Mouse (Mus musculus): Measurements from ENCODE around the gene Hoxc8. TPM values are rescaled to one million over a fixed set of nuclear protein-coding genes. Genes with fewer than 3 reads are reported as not detected.
A peak's percentile ranks its signal among the peaks of the same experiment; 100 is the strongest.

Hoxc8 gene
- polyA plus RNA-seq, 1 experiment from 2014 or later, result 4.5 TPM

GRCm38 (mm10) chr15:103015406-103016166, 25.2 kb downstream of the Hoxc8 start:
- WGBS, result 17% methylated on average over 19 of the region's 19 CpGs
- no peaks in the 10 kb centered on the region for H3K9me3 ChIP-seq (ENCODE audit: control insufficient read depth, low read length)
- ATAC-seq, result no peak
- H3K4me3 ChIP-seq (ENCODE audit: low read length), result peak overlapping the region; percentile 48
- no peaks in the 10 kb centered on the region for H3K36me3 ChIP-seq (ENCODE audit: control insufficient read depth, insufficient read depth, low read length)
- peaks cover 16% of the 10 kb centered on the region; the same call in 1 of the 2 replicates for H3K4me1 ChIP-seq (ENCODE audit: control insufficient read depth, insufficient read depth, low read length)
- H3K27ac ChIP-seq (ENCODE audit: low read length), result peak overlapping the region; percentile 91
- H3K27me3 ChIP-seq (replicated peaks; ENCODE audit: control insufficient read depth, insufficient read depth, low read length), result peaks cover 80% of the 10 kb centered on the region
- H3K4me2 ChIP-seq (ENCODE audit: low read depth, low read length), result peak overlapping the region; percentile 50
- peak overlapping the region; percentile 72 for H3K9ac ChIP-seq (ENCODE audit: low read depth, low read length)

GRCm38 (mm10) chr15:103018636-103019035, 28.2 kb downstream of the Hoxc8 start, which contains the start of gene Hoxc4:
TSS of gene Hoxc4 (plus strand) at chr15:103018934.
- Histone ChIP-seq H3K9ac (ENCODE audit: low read depth, low read length) (peak within 1 kb of the TSS; percentile 26; the same call in 1 of the 2 replicates), H3K27me3 (replicated peaks; ENCODE audit: control insufficient read depth, insufficient read depth, low read length) (peaks cover 76% of the 10 kb centered on the region), H3K4me3 (ENCODE audit: low read length) (no peak within 1 kb of the TSS), H3K27ac (ENCODE audit: low read length) (peak within 1 kb of the TSS; percentile 56), H3K36me3 (ENCODE audit: control insufficient read depth, insufficient read depth, low read length) (no peaks in the 10 kb centered on the region), H3K9me3 (ENCODE audit: control insufficient read depth, low read length) (no peaks in the 10 kb centered on the region), H3K4me2 (ENCODE audit: low read depth, low read length) (no peak within 1 kb of the TSS), H3K4me1 (ENCODE audit: control insufficient read depth, insufficient read depth, low read length) (peaks cover 11% of the 10 kb centered on the region; the same call in 1 of the 2 replicates)
- no peak for ATAC-seq
- 31% methylated on average over 9 of the region's 9 CpGs for WGBS

- peaks cover 4% of the 10 kb centered on the region; the same call in 1 of the 2 replicates for H3K4me1 ChIP-seq (ENCODE audit: control insufficient read depth, insufficient read depth, low read length)
- no peak for ATAC-seq
- WGBS, result 13% methylated on average over 8 of the region's 8 CpGs
- no peak overlapping the region; the same call in 1 of the 2 replicates for H3K4me2 ChIP-seq (ENCODE audit: low read depth, low read length)
- H3K9me3 ChIP-seq (ENCODE audit: control insufficient read depth, low read length), result no peaks in the 10 kb centered on the region
- no peak overlapping the region for H3K27ac ChIP-seq (ENCODE audit: low read length)
- peaks cover 65% of the 10 kb centered on the region for H3K27me3 ChIP-seq (replicated peaks; ENCODE audit: control insufficient read depth, insufficient read depth, low read length)
- H3K9ac ChIP-seq (ENCODE audit: low read depth, low read length), result no peak overlapping the region
- H3K36me3 ChIP-seq (ENCODE audit: control insufficient read depth, insufficient read depth, low read length), result no peaks in the 10 kb centered on the region
- no peak overlapping the region for H3K4me3 ChIP-seq (ENCODE audit: low read length)
These were observed 30.6 kb downstream of the Hoxc8 start for GRCm38 (mm10) chr15:103020899-103021418.

- no peak overlapping the region; the same call in 1 of the 2 replicates for H3K4me2 ChIP-seq (ENCODE audit: low read depth, low read length)
- ATAC-seq, result no peak
- peaks cover 4% of the 10 kb centered on the region; the same call in 1 of the 2 replicates for H3K4me1 ChIP-seq (ENCODE audit: control insufficient read depth, insufficient read depth, low read length)
- H3K27ac ChIP-seq (ENCODE audit: low read length), result no peak overlapping the region
- H3K27me3 ChIP-seq (replicated peaks; ENCODE audit: control insufficient read depth, insufficient read depth, low read length), result peaks cover 60% of the 10 kb centered on the region
- no peaks in the 10 kb centered on the region for H3K9me3 ChIP-seq (ENCODE audit: control insufficient read depth, low read length)
- no peak overlapping the region for H3K4me3 ChIP-seq (ENCODE audit: low read length)
- no peaks in the 10 kb centered on the region for H3K36me3 ChIP-seq (ENCODE audit: control insufficient read depth, insufficient read depth, low read length)
- 21% methylated on average over 8 of the region's 8 CpGs for WGBS
- H3K9ac ChIP-seq (ENCODE audit: low read depth, low read length), result no peak overlapping the region
These were observed 31.1 kb downstream of the Hoxc8 start for GRCm38 (mm10) chr15:103021544-103021943.

GRCm38 (mm10) chr15:103024131-103024530, 33.7 kb downstream of the Hoxc8 start:
- H3K4me2 ChIP-seq (ENCODE audit: low read depth, low read length), result no peak overlapping the region
- H3K27ac ChIP-seq (ENCODE audit: low read length), result no peak overlapping the region
- peaks cover 59% of the 10 kb centered on the region for H3K27me3 ChIP-seq (replicated peaks; ENCODE audit: control insufficient read depth, insufficient read depth, low read length)
- no peaks in the 10 kb centered on the region for H3K36me3 ChIP-seq (ENCODE audit: control insufficient read depth, insufficient read depth, low read length)
- H3K9me3 ChIP-seq (ENCODE audit: control insufficient read depth, low read length), result no peaks in the 10 kb centered on the region
- H3K9ac ChIP-seq (ENCODE audit: low read depth, low read length), result no peak overlapping the region
- ATAC-seq, result no peak
- WGBS, result 8% methylated on average over 2 of the region's 2 CpGs
- H3K4me1 ChIP-seq (ENCODE audit: control insufficient read depth, insufficient read depth, low read length), result 0 out of 2 replicates have a peak, but pooled peaks cover 2% of the 10 kb centered on the region
- no peak overlapping the region for H3K4me3 ChIP-seq (ENCODE audit: low read length)

- no peak for ATAC-seq
- Histone ChIP-seq H3K9ac (ENCODE audit: low read depth, low read length) (peak overlapping the region; percentile 7; the same call in 1 of the 2 replicates), H3K27me3 (replicated peaks; ENCODE audit: control insufficient read depth, insufficient read depth, low read length) (peaks cover 52% of the 10 kb centered on the region), H3K4me1 (ENCODE audit: control insufficient read depth, insufficient read depth, low read length) (peaks cover 2% of the 10 kb centered on the region; the same call in 1 of the 2 replicates), H3K27ac (ENCODE audit: low read length) (no peak overlapping the region), H3K4me3 (ENCODE audit: low read length) (no peak overlapping the region), H3K36me3 (ENCODE audit: control insufficient read depth, insufficient read depth, low read length) (no peaks in the 10 kb centered on the region), H3K9me3 (ENCODE audit: control insufficient read depth, low read length) (no peaks in the 10 kb centered on the region), H3K4me2 (ENCODE audit: low read depth, low read length) (peak overlapping the region; percentile 24; the same call in 1 of the 2 replicates)
- WGBS, result 27% methylated on average over 43 of the region's 43 CpGs
These were observed 37.1 kb downstream of the Hoxc8 start for GRCm38 (mm10) chr15:103027266-103028235.

GRCm38 (mm10) chr15:103028916-103029512, 38.6 kb downstream of the Hoxc8 start:
- Histone ChIP-seq H3K4me1 (ENCODE audit: control insufficient read depth, insufficient read depth, low read length) (peaks cover 4% of the 10 kb centered on the region), H3K4me3 (ENCODE audit: low read length) (no peak overlapping the region), H3K4me2 (ENCODE audit: low read depth, low read length) (no peak overlapping the region), H3K9ac (ENCODE audit: low read depth, low read length) (no peak overlapping the region), H3K9me3 (ENCODE audit: control insufficient read depth, low read length) (no peaks in the 10 kb centered on the region), H3K27ac (ENCODE audit: low read length) (no peak overlapping the region), H3K36me3 (ENCODE audit: control insufficient read depth, insufficient read depth, low read length) (no peaks in the 10 kb centered on the region), H3K27me3 (replicated peaks; ENCODE audit: control insufficient read depth, insufficient read depth, low read length) (peaks cover 55% of the 10 kb centered on the region)
- no peak for ATAC-seq
- 56% methylated on average over 9 of the region's 9 CpGs for WGBS

- H3K4me2 ChIP-seq (ENCODE audit: low read depth, low read length), result no peak overlapping the region
- no peaks in the 10 kb centered on the region for H3K9me3 ChIP-seq (ENCODE audit: control insufficient read depth, low read length)
- H3K9ac ChIP-seq (ENCODE audit: low read depth, low read length), result no peak overlapping the region
- H3K36me3 ChIP-seq (ENCODE audit: control insufficient read depth, insufficient read depth, low read length), result no peaks in the 10 kb centered on the region
- H3K27ac ChIP-seq (ENCODE audit: low read length), result no peak overlapping the region
- peaks cover 10% of the 10 kb centered on the region for H3K4me1 ChIP-seq (ENCODE audit: control insufficient read depth, insufficient read depth, low read length)
- H3K27me3 ChIP-seq (replicated peaks; ENCODE audit: control insufficient read depth, insufficient read depth, low read length), result peaks cover 56% of the 10 kb centered on the region
- ATAC-seq, result no peak
- no peak overlapping the region for H3K4me3 ChIP-seq (ENCODE audit: low read length)
- WGBS, result 49% methylated on average over 8 of the region's 8 CpGs
These were observed 39.7 kb downstream of the Hoxc8 start for GRCm38 (mm10) chr15:103030142-103030541.
